Mouse (Mus musculus) NIH3T3 (cell line): Measurements from ENCODE around the gene Raly.
A peak's percentile ranks its signal among the peaks of the same experiment; 100 is the strongest.

ENCODE experiments used
- DNase-seq: peaks from one replicate; pipeline ENCODE4 v3.0.0-alpha.2; 2012; ENCODE audit warnings: low read depth

Gene Raly

GRCm38 (mm10) chr2:154790656-154791483, at the start of gene Raly, which contains the start of gene a:
Gene Raly (plus strand): TSS chr2:154791096.
Gene a (plus strand): TSS chr2:154791402.
- peak; percentile 99 for DNase-seq

DNA sequence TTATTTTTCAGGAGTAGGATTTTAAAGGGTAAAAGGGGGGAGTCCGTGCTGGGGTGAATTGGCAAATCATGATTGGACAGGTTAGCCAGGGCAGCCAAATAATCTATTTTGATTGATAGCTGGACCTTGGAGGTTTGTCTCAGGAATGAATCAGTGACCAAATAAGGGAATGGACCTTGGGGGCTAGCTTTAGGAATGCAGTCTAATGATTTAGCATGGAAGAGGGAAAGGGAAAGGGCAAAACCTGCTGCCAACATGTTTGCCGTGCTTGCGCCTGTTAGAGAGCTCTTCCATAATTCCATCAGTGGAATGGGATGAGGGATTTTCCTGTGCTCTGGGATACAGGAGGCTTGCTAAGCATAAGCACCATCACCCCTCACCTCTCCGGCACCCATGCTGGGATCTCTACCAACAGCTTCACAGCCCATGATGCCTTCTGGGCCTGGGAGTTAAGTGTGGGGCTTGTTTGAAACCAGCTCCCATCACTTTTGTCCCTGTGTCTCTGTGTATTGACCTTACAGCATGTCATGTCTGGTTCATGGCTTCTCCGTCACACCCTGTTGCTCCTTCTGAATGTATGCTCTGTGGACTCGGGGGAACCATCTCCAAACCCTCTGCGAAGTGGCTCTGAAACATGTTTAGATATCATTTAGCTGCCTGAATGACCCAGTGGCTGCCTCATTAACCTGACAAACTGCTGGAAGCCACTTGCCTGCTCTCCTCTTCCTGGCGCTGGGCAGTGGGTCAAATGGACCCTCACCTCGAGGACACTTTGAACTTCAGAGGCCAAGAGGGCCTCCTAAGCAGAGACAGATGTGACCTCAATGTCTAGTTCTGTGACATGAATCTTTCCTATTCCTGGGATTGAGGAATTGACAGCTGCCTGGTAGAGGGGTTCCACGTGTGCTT, 47.7 kb upstream of the Raly start:
- peak; percentile 91 for DNase-seq

- DNase-seq: peak; percentile 41
Measured at GRCm38 (mm10) chr2:154743915-154744314, 47.0 kb upstream of the Raly start.

- DNase-seq: no peak
Measured at GRCm38 (mm10) chr2:154748383-154748782, 42.5 kb upstream of the Raly start.

- DNase-seq: peak; percentile 72
Measured at GRCm38 (mm10) chr2:154749046-154750036, 41.6 kb upstream of the Raly start.

- no peak for DNase-seq
Measured at GRCm38 (mm10) chr2:154751924-154752323, 39.0 kb upstream of the Raly start.

DNA sequence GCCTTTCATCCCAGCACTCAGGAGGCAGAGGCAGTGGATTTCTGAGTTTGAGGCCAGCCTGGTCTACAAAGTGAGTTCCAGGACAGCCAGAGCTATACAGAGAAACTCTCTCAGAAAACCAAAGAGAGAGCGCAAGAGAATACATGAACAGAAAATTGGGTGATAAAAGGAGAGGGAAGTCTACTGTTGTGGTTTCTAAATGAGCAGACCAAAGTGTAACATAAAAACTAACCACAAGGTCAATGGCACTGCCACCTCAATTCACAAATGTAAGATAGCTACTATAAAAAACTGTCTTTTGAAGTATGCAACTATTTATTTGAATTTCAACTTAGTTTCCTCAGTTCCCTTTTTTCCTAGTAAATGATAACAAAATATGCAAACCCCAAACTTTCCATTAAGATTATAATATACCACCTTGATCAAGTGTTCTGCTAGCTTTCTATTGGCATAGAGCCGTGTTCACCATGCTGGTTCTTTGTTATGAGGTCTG, 36.8 kb upstream of the Raly start:
- DNase-seq: no peak

- DNase-seq: no peak
Measured at GRCm38 (mm10) chr2:154755791-154756190, 35.1 kb upstream of the Raly start.

DNA sequence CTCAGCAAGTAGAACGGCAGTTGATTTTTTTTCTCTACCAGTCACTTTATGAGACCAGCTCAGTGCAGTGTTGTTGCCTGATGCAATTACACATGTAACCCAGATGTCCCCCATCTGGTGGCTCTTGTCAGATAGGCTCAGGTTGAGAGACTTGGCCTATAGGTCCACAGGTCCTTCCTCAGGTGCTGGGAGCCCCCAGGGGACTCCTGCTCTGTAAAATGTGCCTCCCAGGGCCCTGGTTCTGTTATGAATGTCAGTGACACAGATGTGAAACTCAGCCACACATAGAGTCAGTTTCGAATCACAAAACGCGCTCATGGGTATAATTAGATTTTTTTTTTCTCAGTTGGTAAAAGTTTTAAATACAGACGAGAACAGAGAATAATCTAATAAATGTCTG, 33.2 kb upstream of the Raly start:
- no peak for DNase-seq

- no peak for DNase-seq
Measured at GRCm38 (mm10) chr2:154758454-154758853, 32.4 kb upstream of the Raly start.

- DNase-seq: no peak
Measured at GRCm38 (mm10) chr2:154763226-154763625, 27.7 kb upstream of the Raly start.

DNA sequence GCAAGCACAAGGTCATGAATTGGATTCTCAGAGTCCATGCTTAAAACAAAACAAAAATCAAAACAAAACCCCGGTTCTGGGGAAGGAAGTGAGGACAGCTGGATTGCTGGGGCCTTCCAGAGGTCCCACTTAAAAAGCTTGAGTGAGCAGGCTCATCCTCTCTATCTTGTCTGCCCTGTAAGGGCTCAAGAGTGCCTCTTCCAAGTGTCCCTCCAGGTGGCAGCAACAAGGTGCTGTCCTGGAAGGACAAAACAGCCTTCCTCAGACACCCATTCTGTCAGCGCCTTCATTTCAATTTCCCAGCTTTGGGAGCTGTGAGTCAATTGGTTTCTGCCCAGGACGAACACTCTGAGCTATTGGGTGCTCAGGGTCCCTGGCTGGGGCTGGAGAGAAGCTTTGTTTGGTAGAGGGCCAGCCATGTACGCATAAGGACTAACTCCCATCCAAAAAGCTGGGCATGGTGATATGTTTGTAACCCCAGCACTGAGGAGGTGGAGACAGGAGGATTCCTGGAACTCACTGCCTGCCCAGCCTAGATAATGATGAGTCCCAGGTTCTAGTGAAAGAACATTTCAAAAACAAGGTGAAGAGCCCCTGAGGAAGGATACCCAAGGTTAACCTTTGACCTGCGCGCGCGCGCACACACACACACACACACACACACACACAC, 25.9 kb upstream of the Raly start:
- DNase-seq: no peak

- no peak for DNase-seq
Measured at GRCm38 (mm10) chr2:154765554-154766008, 25.3 kb upstream of the Raly start.

DNA sequence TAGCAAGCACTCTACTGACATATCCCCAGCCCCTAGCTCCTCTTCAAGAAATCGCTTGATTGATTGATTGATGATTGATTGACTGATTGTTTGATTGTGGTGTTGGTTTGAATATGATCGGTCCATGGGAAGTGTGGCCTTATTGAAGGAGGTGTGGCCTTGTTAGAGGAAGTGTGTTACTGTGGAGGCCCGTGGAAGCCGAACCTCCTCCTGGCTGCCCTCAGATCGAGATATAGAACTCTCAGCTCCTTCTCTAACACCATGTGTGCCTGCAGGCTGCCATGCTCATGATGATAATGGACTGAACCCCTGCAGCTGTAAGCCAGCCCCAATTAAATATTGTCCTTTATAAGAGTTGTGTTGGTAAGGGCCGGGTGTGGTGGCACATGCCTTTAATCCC, 23.8 kb upstream of the Raly start:
- DNase-seq: no peak

DNA sequence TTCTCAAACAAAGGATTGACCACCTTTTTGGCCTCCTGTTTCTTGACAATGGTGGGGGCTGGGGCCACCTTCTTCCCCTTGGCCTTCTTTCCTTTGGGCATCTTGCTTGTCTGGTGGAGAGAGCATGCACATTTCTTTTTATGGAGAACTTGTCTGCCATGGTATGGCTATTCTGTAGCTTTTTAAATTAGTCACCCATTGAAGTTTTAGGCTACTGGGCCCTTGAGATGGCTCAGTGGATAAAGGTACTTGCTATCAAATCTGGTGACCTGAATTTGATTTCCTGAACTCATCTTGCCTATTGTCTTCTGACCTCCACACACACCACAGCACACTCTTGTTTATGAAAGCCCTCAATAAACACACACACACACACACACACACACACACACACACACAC, 21.0 kb upstream of the Raly start, which contains the start of gene Gm14214:
TSS of gene Gm14214 (minus strand) at position 101 of the 400 bp plus-strand sequence.
- DNase-seq: no peak

- no peak for DNase-seq
Measured at GRCm38 (mm10) chr2:154771604-154772003, 19.3 kb upstream of the Raly start.

- DNase-seq: no peak
Measured at GRCm38 (mm10) chr2:154774032-154774431, 16.9 kb upstream of the Raly start.

DNA sequence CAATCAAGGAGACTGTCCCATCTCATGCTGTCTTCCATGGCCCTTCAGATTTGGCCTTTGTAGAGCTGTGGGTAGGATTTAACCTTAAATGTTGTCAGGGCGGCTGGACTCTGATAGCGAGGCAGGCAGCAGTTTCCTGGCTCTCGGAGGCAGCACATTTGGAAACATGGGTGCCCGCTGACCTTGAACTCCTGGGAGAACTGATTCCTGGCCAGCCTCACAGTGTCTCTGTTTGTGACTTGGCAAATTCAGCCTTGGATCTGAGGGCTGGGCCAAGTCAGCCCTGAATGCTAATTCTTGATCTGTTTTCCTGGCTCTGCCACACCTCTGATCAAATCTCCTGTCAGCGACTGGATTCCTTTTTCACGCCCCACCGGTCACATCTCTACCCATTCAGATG, 14.4 kb upstream of the Raly start:
- no peak for DNase-seq

- no peak for DNase-seq
Measured at GRCm38 (mm10) chr2:154779648-154780047, 11.2 kb upstream of the Raly start.

GRCm38 (mm10) chr2:154782361-154782760, 8.5 kb upstream of the Raly start:
- DNase-seq: no peak
